Mouse (Mus musculus) liver, adult 2 months (tissue): Measurements from ENCODE around the gene Slc23a4. TPM values are rescaled to one million over a fixed set of nuclear protein-coding genes. Genes with fewer than 3 reads are reported as not detected.

Source experiments
- DNase-seq: peaks from one replicate; pipeline ENCODE4 v3.0.0-alpha.2; 2011; ENCODE audit warnings: low read depth, low spot score; ENCODE audit errors: extremely low read depth
- H3K27ac ChIP-seq: fragments of 200-500 bp; replicated peaks from 2 replicates; pipeline ENCODE4 v1.5.1; 2012; ENCODE audit warnings: low read depth, mild to moderate bottlenecking, control low read depth, inconsistent platforms, low read length; ENCODE audit not compliant: insufficient read depth
- H3K27me3 ChIP-seq: fragments of 200-500 bp; 2 replicates; pipeline ENCODE4 v1.6.1; 2012; ENCODE audit warnings: mild to moderate bottlenecking, moderate library complexity, low read length, inconsistent platforms; ENCODE audit not compliant: control insufficient read depth, insufficient read depth
- H3K36me3 ChIP-seq: fragments of 200-500 bp; 2 replicates; pipeline ENCODE4 v1.6.1; 2012; ENCODE audit warnings: low read length, inconsistent platforms; ENCODE audit not compliant: control insufficient read depth, insufficient read depth
- H3K4me1 ChIP-seq: fragments of 200-500 bp; 2 replicates; pipeline ENCODE4 v1.6.1; 2011; ENCODE audit warnings: low read length; ENCODE audit not compliant: control insufficient read depth, insufficient read depth
- H3K4me3 ChIP-seq: fragments of 200-500 bp; 2 replicates; pipeline ENCODE4 v1.5.1; 2011; ENCODE audit warnings: low read depth, mild to moderate bottlenecking, control low read depth, low read length, moderate library complexity; ENCODE audit not compliant: insufficient read depth
- H3K79me2 ChIP-seq: fragments of 200-500 bp; 2 replicates; pipeline ENCODE4 v1.6.1; 2012; ENCODE audit warnings: inconsistent platforms, mild to moderate bottlenecking, low read length, moderate library complexity; ENCODE audit not compliant: control insufficient read depth, insufficient read depth
- H3K9ac ChIP-seq: fragments of 200-500 bp; 2 replicates; pipeline ENCODE4 v1.6.1; 2012; ENCODE audit warnings: low read depth, mild to moderate bottlenecking, control low read depth, inconsistent platforms, low read length
- CTCF ChIP-seq: fragments of 200-500 bp; IDR thresholded peaks from 2 replicates; pipeline ENCODE4 v1.5.1; 2011; ENCODE audit warnings: low read depth, low read length, control low read depth
- POLR2A ChIP-seq: fragments of 200-500 bp; IDR thresholded peaks from 2 replicates; pipeline ENCODE4 v1.6.1; 2011; ENCODE audit warnings: low read length, control low read depth; ENCODE audit not compliant: insufficient read depth; ENCODE audit errors: extremely low read depth
- WGBS: fragments of 180-500 bp; shearing (Covaris S2); methylation state at CpG from one replicate; pipeline ENCODE4 v1.1.7; 2018; 5-methylcytosine and 5-hydroxymethylcytosine counted together
- polyA plus RNA-seq: library from polyadenylated mRNA; depleted of rRNA; stranded (reverse); fragments of >200 nt; gene quantifications from 2 replicates; pipeline ENCODE4 v1.2.3, GENCODE M21; 2012
- total RNA-seq: library from RNA; depleted of rRNA; stranded (reverse); fragments of >200 nt; gene quantifications from 2 replicates; pipeline ENCODE4 v1.2.3, GENCODE M21; 2014

Gene Slc23a4
- total and polyA plus RNA-seq, 2 experiments = 0.22 TPM; not detected in 1

DNA sequence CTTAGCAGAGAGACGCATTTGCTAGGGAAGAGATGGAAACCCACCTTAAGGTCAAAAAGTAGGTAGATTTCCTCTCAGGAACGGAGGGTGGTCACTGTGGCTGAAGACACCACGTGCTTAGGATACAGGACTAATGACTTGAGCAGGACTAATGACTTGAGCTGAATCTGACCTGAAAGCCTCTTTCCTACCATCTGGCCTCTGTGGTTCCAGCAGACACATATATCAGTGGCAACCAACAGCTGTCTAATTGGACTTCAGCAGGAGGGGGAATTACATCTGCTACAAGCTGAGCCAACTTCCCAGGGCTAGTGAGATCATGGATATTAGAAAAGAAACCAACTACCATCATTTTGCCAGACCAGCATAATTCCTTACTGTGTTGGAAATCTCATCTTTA is 8.9 kb downstream of the Slc23a4 start:
- Histone ChIP-seq H3K9ac (no peak overlapping the region), H3K4me1 (no peaks in the 10 kb centered on the region), H3K79me2 (no peaks in the 10 kb centered on the region), H3K27me3 (peaks cover 5% of the 10 kb centered on the region; the same call in 1 of the 2 replicates), H3K36me3 (no peaks in the 10 kb centered on the region), H3K27ac (no peak overlapping the region), H3K4me3 (no peak overlapping the region)
- TF ChIP-seq POLR2A = no peak
- no peak for TF ChIP-seq CTCF
- WGBS = 94% methylated on average over 3 of the region's 3 CpGs
- no peak for DNase-seq

DNA sequence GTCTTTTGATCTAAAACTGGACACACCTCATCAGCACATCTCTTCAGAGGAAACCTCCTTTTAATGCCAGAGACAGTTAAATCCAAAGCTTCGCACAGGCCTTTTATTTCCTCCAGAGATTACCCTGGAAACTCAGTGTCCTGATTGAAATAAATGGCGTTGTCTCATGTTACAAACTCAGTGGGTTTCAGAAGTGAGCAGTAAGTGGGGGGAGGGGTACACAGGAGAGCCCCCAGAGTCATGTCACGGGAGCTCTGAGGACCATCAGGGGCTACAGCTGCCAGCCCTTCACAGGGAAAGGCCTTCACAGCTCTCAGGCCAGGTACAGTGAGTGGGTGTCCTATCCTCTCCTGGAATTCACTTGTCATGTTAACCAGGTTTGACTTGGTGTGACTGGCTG is 17.0 kb downstream of the Slc23a4 start:
- Histone ChIP-seq H3K79me2 (no peaks in the 10 kb centered on the region), H3K36me3 (no peaks in the 10 kb centered on the region), H3K27me3 (no peaks in the 10 kb centered on the region), H3K4me1 (no peaks in the 10 kb centered on the region), H3K27ac (no peak overlapping the region), H3K4me3 (no peak overlapping the region), H3K9ac (no peak overlapping the region)
- 83% methylated on average over 3 of the region's 3 CpGs for WGBS
- no peak for DNase-seq
- TF ChIP-seq POLR2A = no peak

DNA sequence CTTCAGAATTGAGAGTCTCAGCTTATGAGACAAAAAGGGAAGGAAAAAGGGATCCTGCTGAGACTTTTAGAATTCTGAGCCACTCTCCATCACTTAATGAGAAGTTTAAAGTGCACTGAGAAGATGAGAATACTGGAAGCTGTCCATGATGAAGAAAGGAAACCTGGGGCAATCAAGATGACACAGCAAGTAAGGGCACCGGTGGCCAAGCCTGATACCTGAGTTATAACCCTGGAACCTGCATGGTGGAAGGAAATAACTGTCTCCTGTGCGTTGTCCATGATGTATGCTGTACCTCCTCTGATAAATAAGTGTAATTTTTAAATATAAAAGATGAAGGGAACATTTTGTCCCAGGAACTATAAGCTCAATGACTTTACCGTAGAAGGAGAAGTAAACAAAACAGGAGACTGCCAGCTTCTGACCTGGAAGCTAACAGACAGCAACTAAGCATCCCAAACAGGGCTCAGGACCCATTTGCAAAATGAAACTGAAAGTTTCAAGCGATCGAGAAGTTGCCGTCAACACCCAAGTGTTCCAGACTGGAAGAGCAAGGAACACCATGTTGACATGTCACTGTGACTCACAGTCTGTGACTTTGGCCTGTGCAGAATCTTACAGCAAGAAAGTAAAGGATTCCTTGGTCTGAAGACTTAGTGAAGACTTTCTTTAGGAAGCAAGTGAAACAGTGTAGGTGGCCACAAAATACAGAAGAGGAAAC is 22.2 kb downstream of the Slc23a4 start:
- H3K27me3 ChIP-seq = no peaks in the 10 kb centered on the region
- peak; percentile 20 for DNase-seq
- WGBS = 69% methylated on average over 6 of the region's 6 CpGs
- H3K27ac ChIP-seq = no peak overlapping the region
- no peaks in the 10 kb centered on the region for H3K36me3 ChIP-seq
- TF ChIP-seq POLR2A = no peak
- TF ChIP-seq CTCF = no peak
- H3K9ac ChIP-seq = no peak overlapping the region
- no peak overlapping the region for H3K4me3 ChIP-seq
- H3K4me1 ChIP-seq = no peaks in the 10 kb centered on the region
- H3K79me2 ChIP-seq = no peaks in the 10 kb centered on the region

DNA sequence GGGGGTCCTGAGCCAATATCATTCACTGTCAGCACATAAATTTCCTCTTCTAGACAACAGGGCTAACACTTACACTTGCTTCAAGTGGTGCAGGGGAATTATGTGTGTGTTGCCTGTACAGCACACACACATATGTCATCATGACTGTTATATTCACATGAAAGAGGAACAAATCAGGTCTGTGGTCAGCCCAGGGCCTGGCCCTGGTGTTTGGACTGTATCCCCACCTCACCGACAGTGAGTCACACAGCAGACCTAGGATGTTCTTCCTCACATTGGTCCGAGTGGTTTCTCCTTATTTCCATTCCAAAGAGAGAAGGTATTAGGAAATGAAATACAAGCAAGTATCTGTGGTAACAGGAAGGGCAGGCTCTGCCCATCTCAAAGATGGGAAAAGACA is 23.7 kb downstream of the Slc23a4 start:
- Histone ChIP-seq H3K79me2 (no peaks in the 10 kb centered on the region), H3K9ac (no peak overlapping the region), H3K36me3 (no peaks in the 10 kb centered on the region), H3K4me1 (no peaks in the 10 kb centered on the region), H3K27me3 (no peaks in the 10 kb centered on the region), H3K4me3 (no peak overlapping the region), H3K27ac (no peak overlapping the region)
- DNase-seq = no peak
- WGBS = 79% methylated on average over 2 of the region's 2 CpGs
- no peak for TF ChIP-seq CTCF
- no peak for TF ChIP-seq POLR2A

DNA sequence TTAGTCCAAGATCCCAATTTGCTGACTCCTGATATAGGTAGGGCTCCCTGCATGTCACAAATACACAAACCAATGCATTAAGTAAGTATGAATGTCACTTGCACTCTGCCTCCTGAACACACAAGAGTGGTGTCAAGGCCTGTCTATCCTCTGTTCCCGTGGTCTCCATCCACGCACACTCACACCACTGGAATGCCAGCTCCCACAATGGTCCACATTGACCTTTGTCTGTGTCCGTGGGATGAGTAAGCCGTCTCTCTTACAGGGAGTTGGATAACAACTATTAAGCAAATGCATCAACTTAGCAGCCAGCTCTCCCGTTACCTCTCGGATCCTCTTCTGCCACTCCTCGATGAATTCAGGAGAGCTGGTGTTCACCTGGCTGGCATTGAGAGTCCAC is 29.1 kb downstream of the Slc23a4 start:
- Histone ChIP-seq H3K27me3 (no peaks in the 10 kb centered on the region), H3K79me2 (no peaks in the 10 kb centered on the region), H3K27ac (no peak overlapping the region), H3K4me3 (no peak overlapping the region), H3K9ac (no peak overlapping the region), H3K36me3 (no peaks in the 10 kb centered on the region), H3K4me1 (0 out of 2 replicates have a peak, but pooled peaks cover 2% of the 10 kb centered on the region)
- no peak for DNase-seq
- 93% methylated on average over 7 of the region's 7 CpGs for WGBS
- TF ChIP-seq CTCF (no peak), POLR2A (no peak)

DNA sequence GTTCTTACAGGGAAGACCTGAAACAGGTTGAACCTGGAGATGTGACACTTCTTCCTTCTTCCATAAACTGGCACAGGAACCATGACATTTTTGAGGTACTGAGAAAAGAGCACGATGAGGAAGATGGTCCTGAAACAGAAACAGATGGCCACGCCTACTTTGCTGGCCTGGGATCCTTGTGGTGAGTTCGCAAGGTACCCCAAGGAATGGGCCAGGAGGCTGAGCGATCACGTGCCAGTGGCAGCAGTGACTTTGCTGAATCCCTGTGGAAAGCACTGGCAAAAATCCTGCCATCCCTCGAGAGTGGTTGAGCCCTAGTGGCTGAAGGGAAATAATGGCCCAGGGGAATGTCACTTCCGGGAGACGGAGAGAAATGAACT is 32.4 kb downstream of the Slc23a4 start:
- H3K9ac ChIP-seq = no peak overlapping the region
- 53% methylated on average over 8 of the region's 8 CpGs for WGBS
- no peak overlapping the region for H3K4me3 ChIP-seq
- no peaks in the 10 kb centered on the region for H3K27me3 ChIP-seq
- TF ChIP-seq CTCF (no peak), POLR2A (no peak)
- H3K79me2 ChIP-seq = no peaks in the 10 kb centered on the region
- H3K4me1 ChIP-seq = 0 out of 2 replicates have a peak, but pooled peaks cover 2% of the 10 kb centered on the region
- H3K36me3 ChIP-seq = no peaks in the 10 kb centered on the region
- no peak for DNase-seq
- H3K27ac ChIP-seq = no peak overlapping the region
